Mouse (Mus musculus) neural tube, embryonic 15.5 days (tissue): Measurements from ENCODE around the gene Chad. TPM values are rescaled to one million over a fixed set of nuclear protein-coding genes. Genes with fewer than 3 reads are reported as not detected.

Experiments used
- ATAC-seq: fragments of 200-750 bp; cut with Nextera tagmentation; 2 replicates; pipeline ENCODE4 v1.8.0; 2017; ENCODE audit warnings: mild to moderate bottlenecking, moderate TSS enrichment, moderate library complexity; ENCODE audit not compliant: low FRiP score
- H3K27ac ChIP-seq: fragments of 300-500 bp; sonication (generic); replicated peaks from 2 replicates; pipeline ENCODE4 v1.5.1; 2015; ENCODE audit warnings: mild to moderate bottlenecking, inconsistent platforms
- H3K27me3 ChIP-seq: fragments of 300-500 bp; sonication (generic); replicated peaks from 2 replicates; pipeline ENCODE4 v1.6.1; 2015; ENCODE audit warnings: inconsistent platforms
- H3K36me3 ChIP-seq: fragments of 300-500 bp; sonication (generic); 2 replicates; pipeline ENCODE4 v1.6.1; 2015; ENCODE audit warnings: inconsistent platforms
- H3K4me1 ChIP-seq: fragments of 300-500 bp; sonication (generic); 2 replicates; pipeline ENCODE4 v1.6.1; 2015; ENCODE audit warnings: inconsistent platforms
- H3K4me2 ChIP-seq: fragments of 300-500 bp; sonication (generic); 2 replicates; pipeline ENCODE4 v1.6.1; 2015; ENCODE audit warnings: inconsistent platforms, mild to moderate bottlenecking, moderate library complexity
- H3K4me3 ChIP-seq: fragments of 300-500 bp; sonication (generic); replicated peaks from 2 replicates; pipeline ENCODE4 v1.5.1; 2015; ENCODE audit warnings: mild to moderate bottlenecking, inconsistent platforms
- H3K9ac ChIP-seq: fragments of 300-500 bp; sonication (generic); replicated peaks from 2 replicates; pipeline ENCODE4 v1.6.1; 2015; ENCODE audit warnings: mild to moderate bottlenecking, inconsistent platforms
- H3K9me3 ChIP-seq: fragments of 300-500 bp; sonication (generic); replicated peaks from 2 replicates; pipeline ENCODE4 v1.6.1; 2016; ENCODE audit warnings: inconsistent platforms
- WGBS: fragments of 180-500 bp; shearing (Covaris S2); methylation state at CpG from one replicate; pipeline ENCODE4 v1.1.7; 2015; ENCODE audit warnings: mixed read lengths; 5-methylcytosine and 5-hydroxymethylcytosine counted together
- polyA plus RNA-seq: library from polyadenylated mRNA; unstranded; fragments of >200 nt; fragmentation: Nextera tagmentation; extraction: Ambion mirVana; gene quantifications from 2 replicates; pipeline ENCODE4 v1.2.1, GENCODE M21; 2015

The Chad gene
- polyA plus RNA-seq, 1 experiment from 2014 or later, result 1.8 TPM

DNA sequence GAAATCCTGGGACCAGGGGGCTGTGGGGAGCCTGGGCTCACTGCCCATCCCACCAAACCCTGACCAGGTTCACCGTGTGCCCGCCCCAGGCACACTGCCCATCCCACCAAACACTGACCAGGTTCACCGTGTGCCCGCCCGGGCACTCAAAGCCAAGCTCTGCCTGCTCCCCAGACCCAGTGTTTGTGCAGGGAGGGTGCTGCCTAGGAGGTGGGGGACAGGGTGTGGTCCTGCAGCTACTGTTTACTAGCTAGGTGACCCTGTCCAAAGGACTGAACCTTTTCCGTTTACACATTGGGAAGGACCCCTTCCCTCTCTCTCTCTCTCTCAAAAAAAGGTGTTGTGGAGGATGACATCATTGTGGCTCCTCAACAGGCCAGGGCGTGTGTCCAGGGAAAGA, 2.5 kb downstream of the Chad start:
- H3K9ac ChIP-seq, result no peak overlapping the region
- ATAC-seq, result no peak
- H3K27me3 ChIP-seq, result peaks cover 30% of the 10 kb centered on the region
- H3K9me3 ChIP-seq, result no peaks in the 10 kb centered on the region
- peaks cover 12% of the 10 kb centered on the region for H3K4me1 ChIP-seq
- H3K4me3 ChIP-seq, result no peak overlapping the region
- WGBS, result 96% methylated on average over 7 of the region's 7 CpGs
- H3K36me3 ChIP-seq, result no peaks in the 10 kb centered on the region
- H3K4me2 ChIP-seq, result no peak overlapping the region
- no peak overlapping the region for H3K27ac ChIP-seq

DNA sequence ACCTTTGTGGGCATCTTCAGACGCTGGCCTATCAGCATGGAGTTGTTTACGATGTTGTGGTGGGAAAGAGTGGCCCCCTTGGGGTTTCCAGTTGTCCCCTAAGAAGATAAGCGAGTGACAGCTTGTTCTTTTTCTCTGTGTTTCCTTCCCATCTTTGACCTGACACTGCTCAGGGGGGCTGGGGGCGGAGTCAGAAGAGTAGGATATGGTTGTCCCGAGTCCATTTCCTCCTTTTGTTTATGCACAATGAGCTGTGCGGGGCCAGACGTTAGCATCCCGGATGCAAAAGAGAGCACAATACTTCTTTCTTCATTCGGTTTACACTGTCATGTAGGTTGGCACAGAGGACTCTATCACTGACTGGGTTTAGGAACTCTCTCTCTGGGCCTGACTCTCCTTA, 5.8 kb downstream of the Chad start:
- Histone ChIP-seq H3K9ac (no peak overlapping the region), H3K27ac (no peak overlapping the region), H3K4me2 (no peak overlapping the region), H3K27me3 (peaks cover 6% of the 10 kb centered on the region), H3K4me1 (no peaks in the 10 kb centered on the region), H3K4me3 (no peak overlapping the region), H3K36me3 (no peaks in the 10 kb centered on the region), H3K9me3 (no peaks in the 10 kb centered on the region)
- no peak for ATAC-seq
- WGBS, result 28% methylated on average over 9 of the region's 9 CpGs

DNA sequence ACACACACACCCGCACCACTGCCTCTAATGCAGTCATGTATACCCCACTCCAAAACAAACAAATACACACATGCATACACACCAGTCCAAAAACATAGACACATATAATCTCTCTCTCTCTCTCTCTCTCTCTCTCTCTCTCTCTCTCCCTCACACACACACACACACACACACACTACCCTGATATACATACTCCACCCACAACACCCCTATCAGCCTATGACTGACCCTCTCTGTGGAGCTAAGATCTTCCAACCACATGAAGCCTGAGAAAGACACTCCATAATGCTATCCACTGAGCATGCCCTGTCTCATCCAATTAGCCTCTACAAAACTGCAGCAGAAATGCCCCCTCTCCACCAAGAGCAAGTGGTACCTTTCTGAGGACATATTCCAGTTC, 7.0 kb downstream of the Chad start:
- no peak for ATAC-seq
- H3K4me3 ChIP-seq, result no peak overlapping the region

DNA sequence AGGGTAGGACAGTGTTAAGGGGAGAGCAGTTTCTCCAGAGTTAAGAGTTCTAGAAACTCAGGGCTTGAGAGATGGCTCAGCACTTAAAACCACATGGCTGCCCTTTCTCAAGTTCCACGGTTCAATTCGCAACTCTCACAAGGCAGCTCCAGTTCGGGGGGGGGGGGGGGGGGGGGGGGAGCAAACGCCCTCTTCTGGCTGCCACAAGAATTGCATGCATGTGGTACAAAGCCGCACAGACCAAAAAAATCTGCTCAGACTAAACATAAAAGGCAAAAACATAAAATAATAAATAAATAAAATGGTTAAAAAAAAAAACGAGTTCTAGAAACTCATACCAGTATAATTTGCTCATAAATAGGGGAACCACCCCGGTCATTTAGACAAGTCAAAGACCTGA, 9.7 kb downstream of the Chad start:
- no peak overlapping the region for H3K4me2 ChIP-seq
- no peak overlapping the region for H3K9ac ChIP-seq
- WGBS, result 23% methylated on average over 6 of the region's 7 CpGs
- H3K4me1 ChIP-seq, result no peaks in the 10 kb centered on the region
- H3K9me3 ChIP-seq, result no peaks in the 10 kb centered on the region
- H3K36me3 ChIP-seq, result no peaks in the 10 kb centered on the region
- no peaks in the 10 kb centered on the region for H3K27me3 ChIP-seq
- no peak overlapping the region for H3K27ac ChIP-seq
- H3K4me3 ChIP-seq, result no peak overlapping the region
- ATAC-seq, result no peak

More for the DNA sequence above, 7.0 kb downstream of the Chad start:
- no peak overlapping the region for H3K9ac ChIP-seq
- H3K9me3 ChIP-seq, result no peaks in the 10 kb centered on the region
- no peaks in the 10 kb centered on the region for H3K27me3 ChIP-seq
- H3K27ac ChIP-seq, result no peak overlapping the region
- no peaks in the 10 kb centered on the region for H3K4me1 ChIP-seq
- no peaks in the 10 kb centered on the region for H3K36me3 ChIP-seq
- WGBS, result 97% methylated on average over 1 of the region's 1 CpGs
- H3K4me2 ChIP-seq, result no peak overlapping the region

DNA sequence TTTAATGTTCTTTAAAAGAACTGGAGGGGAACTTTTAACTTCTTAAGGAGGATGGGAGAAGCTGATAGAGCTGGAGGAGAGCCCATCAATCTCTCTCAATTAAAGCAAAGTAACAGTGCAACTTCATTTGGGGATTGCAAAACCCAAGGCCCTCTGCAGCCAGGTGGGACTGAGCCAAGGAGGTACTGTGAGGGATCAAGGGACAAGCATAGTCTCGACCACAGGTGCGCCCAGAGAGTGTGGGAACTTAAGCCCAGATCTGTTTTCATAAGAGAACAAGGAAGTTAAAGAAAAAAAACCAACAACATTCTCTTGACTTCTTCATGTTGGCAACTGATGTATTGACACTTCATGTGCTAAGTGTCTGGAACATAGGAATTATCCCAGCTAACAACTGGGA, 10.2 kb downstream of the Chad start:
- no peak for ATAC-seq
- 82% methylated on average over 2 of the region's 2 CpGs for WGBS
- H3K9ac ChIP-seq, result no peak overlapping the region

DNA sequence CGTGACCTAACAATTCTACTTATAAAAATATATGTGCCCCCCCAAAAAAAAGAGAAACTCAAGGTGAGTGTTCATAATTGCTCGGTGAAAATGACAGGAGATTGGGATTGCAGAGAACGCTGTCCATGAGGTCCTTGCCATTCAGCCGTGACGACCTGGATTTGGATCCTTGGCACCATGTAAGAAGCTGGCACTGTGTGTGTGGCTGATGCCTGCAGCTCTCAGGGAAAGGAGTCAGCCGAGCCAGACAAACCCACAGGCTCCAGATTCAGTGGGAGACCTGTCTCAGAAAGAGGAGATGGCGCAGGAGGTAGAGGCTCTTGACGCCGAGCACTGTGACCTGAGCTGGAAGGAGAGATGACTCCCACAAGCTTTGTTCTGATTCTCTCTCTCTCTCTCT, 11.5 kb downstream of the Chad start:
- Histone ChIP-seq H3K4me3 (no peak overlapping the region), H3K9me3 (no peaks in the 10 kb centered on the region), H3K36me3 (no peaks in the 10 kb centered on the region), H3K27me3 (no peaks in the 10 kb centered on the region), H3K9ac (no peak overlapping the region), H3K4me2 (no peak overlapping the region), H3K27ac (no peak overlapping the region), H3K4me1 (no peaks in the 10 kb centered on the region)
- 88% methylated on average over 9 of the region's 9 CpGs for WGBS
- no peak for ATAC-seq

More for the DNA sequence above, 10.2 kb downstream of the Chad start:
- H3K27ac ChIP-seq, result no peak overlapping the region
- H3K4me2 ChIP-seq, result no peak overlapping the region
- no peaks in the 10 kb centered on the region for H3K4me1 ChIP-seq
- H3K9me3 ChIP-seq, result no peaks in the 10 kb centered on the region
- no peak overlapping the region for H3K4me3 ChIP-seq
- no peaks in the 10 kb centered on the region for H3K27me3 ChIP-seq
- H3K36me3 ChIP-seq, result no peaks in the 10 kb centered on the region

DNA sequence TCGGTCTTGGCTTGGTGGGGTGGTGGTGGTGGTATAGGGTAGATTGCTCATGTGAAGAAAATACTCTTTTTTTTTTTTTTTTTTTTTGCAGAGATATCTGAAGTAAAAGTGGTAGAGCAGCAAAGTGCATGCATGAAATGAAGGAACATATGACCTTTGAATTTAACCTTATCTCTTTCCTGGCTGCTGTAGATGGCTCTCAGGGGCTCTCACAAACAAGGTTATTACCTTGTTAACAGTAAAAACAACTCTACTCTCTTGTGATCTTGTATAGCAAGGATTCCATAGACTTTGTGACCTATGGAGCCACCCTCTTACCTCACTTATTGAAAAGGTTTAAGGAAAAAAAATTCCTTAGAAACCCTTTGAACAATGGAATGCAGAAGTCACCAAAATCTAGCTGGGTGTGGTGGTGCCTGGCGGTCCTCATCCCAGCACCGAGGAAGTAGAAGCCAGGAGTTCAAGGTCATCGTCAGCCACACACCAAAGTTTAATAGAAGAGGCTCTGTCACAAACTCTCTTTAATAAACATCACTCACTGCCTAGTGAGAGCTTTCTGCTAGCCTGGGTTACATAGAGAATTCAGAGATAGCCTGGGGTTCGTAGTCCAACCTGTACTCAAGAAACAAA, 15.4 kb downstream of the Chad start:
- no peak for ATAC-seq
- 96% methylated on average over 5 of the region's 5 CpGs for WGBS

DNA sequence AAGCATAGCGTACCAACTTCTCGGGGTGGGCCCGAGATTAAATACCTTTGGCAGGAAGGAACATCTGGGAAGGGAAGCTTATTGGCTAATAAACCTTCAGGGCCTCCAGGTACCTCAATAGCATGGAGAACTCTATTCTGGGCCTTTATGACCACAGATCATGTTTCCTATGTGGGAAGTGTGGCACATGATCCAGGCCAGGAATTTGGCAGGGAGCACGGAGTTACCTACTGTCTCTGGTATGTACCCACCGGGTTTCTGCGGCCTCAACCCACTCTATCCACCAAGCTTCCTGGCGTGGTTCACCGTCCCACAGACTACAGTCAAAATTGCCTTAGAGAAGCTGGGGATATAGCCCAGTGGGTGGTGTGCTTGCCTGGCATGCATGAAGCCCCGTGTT, 20.2 kb downstream of the Chad start:
- no peak overlapping the region for H3K4me2 ChIP-seq
- H3K9me3 ChIP-seq, result no peaks in the 10 kb centered on the region
- no peaks in the 10 kb centered on the region for H3K4me1 ChIP-seq
- H3K27ac ChIP-seq, result no peak overlapping the region
- H3K27me3 ChIP-seq, result no peaks in the 10 kb centered on the region
- no peak for ATAC-seq
- H3K9ac ChIP-seq, result no peak overlapping the region
- 95% methylated on average over 9 of the region's 9 CpGs for WGBS
- no peaks in the 10 kb centered on the region for H3K36me3 ChIP-seq
- H3K4me3 ChIP-seq, result no peak overlapping the region

More for the DNA sequence above, 15.4 kb downstream of the Chad start:
- Histone ChIP-seq H3K36me3 (no peaks in the 10 kb centered on the region), H3K4me3 (no peak overlapping the region), H3K27ac (no peak overlapping the region), H3K27me3 (no peaks in the 10 kb centered on the region), H3K4me2 (no peak overlapping the region), H3K9me3 (no peaks in the 10 kb centered on the region), H3K9ac (no peak overlapping the region), H3K4me1 (no peaks in the 10 kb centered on the region)

DNA sequence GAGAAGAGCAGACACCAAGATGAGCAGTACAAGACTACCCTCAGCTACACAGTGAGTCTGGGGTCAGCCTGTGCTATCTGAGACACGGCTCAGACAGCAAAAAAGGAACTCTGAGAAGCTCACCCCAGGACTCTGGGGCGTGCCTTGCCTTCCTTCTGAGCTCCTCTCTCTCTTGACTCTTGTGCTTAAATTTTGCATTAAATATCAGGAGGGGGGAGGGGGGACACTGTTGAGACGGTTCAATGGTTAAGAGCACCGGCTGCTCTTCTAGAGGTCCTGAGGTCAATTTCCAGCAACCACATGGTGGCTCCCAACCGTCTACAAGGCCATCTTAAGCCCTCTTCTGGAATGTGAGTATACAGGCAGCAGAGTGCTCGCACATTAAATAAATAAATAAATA, 22.7 kb downstream of the Chad start:
- 81% methylated on average over 6 of the region's 6 CpGs for WGBS
- ATAC-seq, result no peak
- no peak overlapping the region for H3K27ac ChIP-seq

DNA sequence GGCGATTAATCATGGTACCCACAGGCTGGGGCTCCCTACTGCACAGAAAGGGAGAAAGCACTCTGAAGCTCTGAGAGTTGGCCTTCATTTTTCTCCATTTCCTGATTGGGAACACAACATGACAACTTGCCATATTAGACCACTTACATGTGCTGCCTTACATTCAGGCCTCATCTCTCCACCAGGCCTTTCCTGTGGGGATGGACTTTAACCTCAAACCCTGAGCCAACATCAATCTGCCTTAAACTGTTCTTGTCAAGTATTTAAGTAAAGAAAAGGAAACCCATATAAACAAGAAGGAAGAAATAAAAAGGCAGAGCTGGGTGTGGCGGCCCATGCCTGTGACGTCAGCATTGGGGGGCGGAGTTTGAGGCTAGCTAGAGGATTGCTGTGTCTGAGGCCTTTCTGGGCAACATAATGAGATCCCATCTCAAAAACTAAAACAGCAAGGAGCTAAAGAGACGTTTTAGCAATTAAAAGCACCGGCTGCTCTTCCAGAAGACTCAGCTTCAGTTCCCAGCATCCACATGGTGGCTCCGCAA, 31.5 kb downstream of the Chad start:
- Histone ChIP-seq H3K9ac (no peak overlapping the region), H3K4me1 (peaks cover 5% of the 10 kb centered on the region), H3K4me2 (no peak overlapping the region), H3K27me3 (peaks cover 8% of the 10 kb centered on the region; the same call in 1 of the 2 replicates), H3K27ac (no peak overlapping the region), H3K4me3 (no peak overlapping the region), H3K9me3 (no peaks in the 10 kb centered on the region), H3K36me3 (no peaks in the 10 kb centered on the region)
- ATAC-seq, result no peak
- 75% methylated on average over 7 of the region's 7 CpGs for WGBS

More for the DNA sequence above, 22.7 kb downstream of the Chad start:
- H3K27me3 ChIP-seq, result no peaks in the 10 kb centered on the region
- no peak overlapping the region for H3K4me2 ChIP-seq
- no peaks in the 10 kb centered on the region for H3K36me3 ChIP-seq
- no peaks in the 10 kb centered on the region for H3K9me3 ChIP-seq
- H3K4me1 ChIP-seq, result peaks cover 7% of the 10 kb centered on the region
- H3K9ac ChIP-seq, result no peak overlapping the region
- no peak overlapping the region for H3K4me3 ChIP-seq

DNA sequence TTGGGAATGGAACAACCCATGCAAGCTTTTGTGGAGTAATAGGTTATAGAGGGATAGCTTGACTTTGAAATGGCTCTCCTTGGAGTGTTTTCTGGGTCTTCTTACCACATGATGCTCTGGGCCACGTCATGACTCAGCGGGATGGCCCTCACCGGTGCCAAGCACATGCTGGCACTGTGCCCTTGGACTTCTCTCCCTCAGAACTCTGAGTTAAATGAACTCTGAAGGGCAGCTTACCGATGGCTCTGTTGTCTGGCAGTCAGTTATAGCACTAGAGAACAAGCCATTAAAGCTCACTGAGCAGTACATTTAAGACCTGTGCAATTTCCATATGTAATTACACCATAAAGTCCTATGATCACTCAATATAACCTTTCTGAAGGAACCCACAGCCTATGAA, 32.5 kb downstream of the Chad start:
- Histone ChIP-seq H3K4me1 (peaks cover 11% of the 10 kb centered on the region), H3K27me3 (peaks cover 11% of the 10 kb centered on the region), H3K4me2 (no peak overlapping the region), H3K9ac (no peak overlapping the region), H3K27ac (no peak overlapping the region), H3K36me3 (no peaks in the 10 kb centered on the region), H3K4me3 (no peak overlapping the region), H3K9me3 (no peaks in the 10 kb centered on the region)
- no peak for ATAC-seq
- 52% methylated on average over 4 of the region's 4 CpGs for WGBS

DNA sequence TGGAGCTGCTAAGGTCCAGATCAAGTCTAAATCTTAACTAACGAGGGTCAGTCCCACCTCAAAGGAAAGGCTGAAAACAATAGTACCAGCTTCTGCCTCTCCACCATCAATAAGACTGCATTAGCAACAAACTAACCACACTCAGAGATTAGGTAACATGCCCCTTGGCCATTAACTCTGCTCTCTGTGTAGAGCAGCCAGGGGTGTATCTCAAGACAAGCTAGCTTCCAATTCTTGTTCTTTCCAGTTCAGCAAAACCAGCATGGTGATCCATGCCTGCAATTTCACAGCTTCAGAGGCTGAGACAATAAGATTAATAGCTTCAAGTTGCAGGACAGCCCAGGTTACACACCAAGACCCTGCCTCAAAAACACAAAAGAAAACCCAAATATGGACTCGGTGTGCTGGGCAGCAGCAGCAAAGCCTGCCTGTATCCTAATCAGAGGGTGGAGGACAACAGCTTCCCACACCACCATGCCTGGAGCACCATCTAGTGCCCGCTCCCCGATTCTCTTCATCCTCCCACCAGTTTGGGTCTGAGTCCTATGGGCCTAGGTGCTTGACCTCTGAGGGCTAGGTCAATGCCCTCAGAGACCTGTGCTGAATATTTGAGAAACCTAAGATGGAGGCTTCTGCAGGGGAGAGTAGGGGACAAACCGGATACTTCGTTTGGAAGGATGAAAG, 33.7 kb downstream of the Chad start:
- Histone ChIP-seq H3K9ac (no peak overlapping the region), H3K36me3 (no peaks in the 10 kb centered on the region), H3K4me2 (no peak overlapping the region), H3K27ac (no peak overlapping the region), H3K9me3 (no peaks in the 10 kb centered on the region), H3K4me1 (peaks cover 12% of the 10 kb centered on the region), H3K4me3 (no peak overlapping the region), H3K27me3 (peaks cover 11% of the 10 kb centered on the region)
- ATAC-seq, result no peak
- WGBS, result 79% methylated on average over 6 of the region's 6 CpGs
